Mouse (Mus musculus) megakaryocyte-erythroid progenitor cell, adult 5-6 weeks (primary cell): ENCODE data around the gene Brat1. TPM values are rescaled to one million over a fixed set of nuclear protein-coding genes. Genes with fewer than 3 reads are reported as not detected.
"Not testable (repeated sequence)": the region's sequence is repeated elsewhere in the genome, so short reads cannot be mapped to it uniquely, and the experiment has no call there.

Source experiments
- ATAC-seq: replicated peaks from 2 replicates; pipeline ENCODE4 v1.8.0; 2016; ENCODE audit warnings: mild to moderate bottlenecking, inconsistent platforms; ENCODE audit not compliant: severe bottlenecking, poor library complexity, low FRiP score, low TSS enrichment
- total RNA-seq, 2 experiments: library from RNA; stranded (forward) in 1 of 2; stranded (reverse) in 1 of 2; fragments of 200-1000, 215-1000 nt in 1 of 2; fragments of >200 nt in 1 of 2; fragmentation: Nextera tagmentation in 1 of 2; gene quantifications; 2 replicates each; pipeline ENCODE4 v1.2.3; 2014 to 2017

The Brat1 gene
- total RNA-seq (2014; fragmentation: Nextera tagmentation) (24.7 and 25.7 TPM in 2 replicates), total RNA-seq (2017) (14.9 and 15.7 TPM in 2 replicates)

DNA sequence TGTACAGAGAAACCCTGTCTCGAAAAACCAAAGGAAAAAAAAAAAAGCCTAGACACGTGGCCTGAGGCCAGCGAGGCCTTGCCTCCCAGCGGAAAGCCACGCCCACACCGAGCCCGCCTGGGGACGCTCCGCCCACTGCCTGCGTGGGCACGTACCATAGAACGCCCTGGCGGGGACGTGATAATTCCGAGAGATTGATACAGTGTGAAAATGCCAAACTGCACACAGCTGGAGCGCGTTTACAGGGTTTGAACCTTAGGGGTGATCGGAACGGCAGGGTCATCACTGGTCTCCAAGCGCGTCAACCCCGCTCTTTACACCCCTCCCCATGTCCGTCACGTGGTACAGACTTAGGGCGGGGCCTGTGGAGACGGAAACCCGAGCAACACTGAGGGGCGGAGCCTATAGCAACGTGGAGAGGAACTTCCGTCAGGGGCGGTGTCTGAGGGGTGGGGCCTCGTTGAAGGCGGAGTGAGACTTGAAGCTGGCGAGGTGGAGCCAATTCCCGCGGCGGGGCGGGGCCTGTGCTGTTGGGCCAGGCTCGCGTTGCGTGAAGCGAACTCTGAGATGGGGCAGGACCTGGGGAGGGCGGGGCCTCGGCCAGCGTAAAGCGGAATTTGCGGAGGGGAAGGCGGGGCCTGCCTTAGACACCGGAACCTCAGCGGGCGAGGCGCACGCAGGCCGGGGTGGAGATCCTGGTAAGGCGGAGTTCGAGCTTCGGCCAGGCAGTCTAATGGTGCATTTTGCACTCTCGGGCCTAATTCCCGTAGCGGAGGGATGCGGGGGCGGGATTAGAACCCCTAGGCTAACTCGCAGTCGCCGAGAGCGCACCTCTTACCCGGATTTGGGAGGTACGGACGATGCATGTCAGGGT, at the start of gene Brat1:
Gene Brat1, plus strand, starts transcription at position 634 of the 874 bp plus-strand sequence.
- peak; percentile 85 for ATAC-seq

DNA sequence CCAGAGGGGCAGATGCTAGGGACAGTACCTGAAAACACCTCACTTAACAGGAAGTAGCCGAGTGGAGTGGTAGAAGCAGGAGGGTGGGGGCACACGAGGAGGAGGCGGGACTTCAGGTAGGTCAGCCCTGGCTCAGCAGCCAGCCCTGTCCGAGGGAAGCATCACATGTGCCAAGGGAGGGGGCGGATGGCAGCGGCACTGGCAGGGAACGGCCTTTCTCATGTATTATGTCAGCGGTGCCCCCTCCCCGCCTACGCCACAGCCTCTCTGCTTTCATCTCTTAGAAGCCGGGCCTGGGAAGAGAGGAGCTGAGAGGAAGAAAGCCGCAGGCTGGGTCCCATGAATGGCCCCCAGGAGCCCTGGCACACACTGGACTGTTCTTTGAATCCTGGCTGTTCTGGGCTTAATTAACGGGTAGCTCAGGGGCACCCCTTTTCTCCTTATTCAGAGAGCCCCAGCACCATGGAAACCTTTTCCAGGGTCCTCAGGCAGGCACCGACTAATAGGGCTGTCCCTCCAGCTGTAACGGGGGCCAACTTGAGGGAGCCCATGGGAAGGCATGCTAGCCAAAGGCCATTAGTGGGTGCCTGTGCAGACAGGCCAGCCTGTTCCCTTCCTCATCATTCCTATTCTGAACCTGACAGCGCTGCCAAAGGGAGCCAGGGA, 45.1 kb upstream of the Brat1 start:
- ATAC-seq = no peak

DNA sequence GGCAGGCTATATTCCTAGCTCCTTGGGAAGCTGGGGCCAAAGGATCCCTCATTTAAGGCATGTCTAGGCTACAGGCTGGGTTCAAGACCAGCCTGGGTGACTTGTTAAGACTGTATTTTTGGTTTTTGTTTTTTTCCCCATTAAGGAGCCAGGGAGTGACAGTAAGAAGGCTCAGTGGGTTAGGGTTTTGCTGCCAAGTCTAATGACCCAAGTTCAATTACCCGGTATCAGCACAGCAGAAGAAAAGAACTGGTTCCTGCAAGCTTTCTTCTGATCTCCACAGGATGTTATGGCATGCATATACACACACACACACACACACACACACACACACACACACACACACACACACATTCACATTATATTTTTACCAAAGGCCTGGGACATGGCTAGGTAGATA, 44.4 kb upstream of the Brat1 start:
- ATAC-seq = no peak

DNA sequence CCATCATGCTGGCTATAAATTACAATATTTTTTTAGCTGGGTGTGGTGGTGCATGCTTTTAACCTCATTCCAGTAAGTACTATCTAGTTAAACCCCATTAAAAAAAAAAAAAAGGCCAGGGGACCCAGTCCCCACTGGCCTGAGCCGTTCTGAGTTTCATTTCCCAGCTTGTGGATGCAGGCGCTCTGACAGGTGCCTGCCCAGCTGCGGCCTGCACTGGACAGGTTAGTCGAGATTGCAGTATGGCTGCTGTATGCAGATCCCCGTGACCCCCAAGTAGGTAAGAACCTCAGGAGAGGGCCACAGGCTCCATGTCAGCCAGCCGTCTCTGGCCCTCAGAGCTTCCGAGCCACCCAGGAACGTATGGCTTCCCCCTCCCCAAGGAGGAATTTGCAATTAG, 43.4 kb upstream of the Brat1 start:
- 0 out of 2 replicates have a peak, but pooled peaks have one; percentile 1 for ATAC-seq

- no peak for ATAC-seq
These were observed 42.8 kb upstream of the Brat1 start for GRCm38 (mm10) chr5:140661875-140662643.

GRCm38 (mm10) chr5:140662741-140663592, 41.8 kb upstream of the Brat1 start:
- no peak for ATAC-seq

DNA sequence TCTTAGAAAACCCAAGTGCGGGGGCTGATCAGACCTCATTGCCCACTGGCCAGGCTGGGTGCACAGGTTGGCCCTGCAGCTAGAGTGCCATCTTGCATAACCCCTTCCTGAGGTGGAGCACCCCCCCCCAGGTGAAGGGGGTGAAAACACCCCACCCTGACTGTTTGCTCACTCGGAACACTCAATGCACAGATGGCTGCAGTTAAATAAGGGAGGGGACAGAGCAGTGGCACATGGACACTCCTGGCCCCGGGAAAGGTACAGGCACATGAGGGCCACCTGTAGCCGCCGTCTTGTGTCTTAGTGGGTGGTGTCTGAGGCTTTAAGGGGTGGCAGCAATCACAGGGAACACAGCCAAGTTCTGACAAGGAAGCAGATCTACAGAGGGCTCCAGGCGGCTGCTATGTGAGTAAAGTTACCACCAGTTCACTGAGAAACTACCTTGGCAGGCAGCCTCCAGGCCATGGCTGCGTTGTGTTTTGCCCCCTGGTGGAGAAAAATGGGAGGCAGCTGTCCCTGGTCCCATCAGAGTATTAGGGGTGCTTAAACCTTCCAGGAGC, 41.1 kb upstream of the Brat1 start:
- ATAC-seq = peak; percentile 83

- no peak for ATAC-seq
These were observed 32.7 kb upstream of the Brat1 start for GRCm38 (mm10) chr5:140672115-140672514.

DNA sequence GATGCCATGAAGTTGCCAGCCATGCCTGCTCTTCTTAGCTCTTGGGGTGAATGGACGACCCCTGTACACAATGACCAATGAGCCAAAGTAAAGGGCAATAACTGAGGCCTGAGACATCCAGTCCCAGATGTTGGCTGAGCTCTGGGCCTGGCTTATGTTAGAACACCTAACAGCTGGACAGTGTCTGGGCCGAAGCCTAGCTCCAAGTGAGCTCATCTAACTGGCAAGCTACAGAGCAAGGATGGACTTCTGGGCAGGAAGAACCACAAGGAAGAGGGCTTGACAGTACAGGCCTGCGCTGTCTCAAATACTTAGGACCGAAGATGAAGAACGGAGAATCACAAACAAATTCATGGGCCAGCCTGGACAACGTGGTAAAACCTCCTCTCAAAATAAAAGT, 32.2 kb upstream of the Brat1 start:
- not testable (repeated sequence) for ATAC-seq

- no peak for ATAC-seq
These were observed 30.8 kb upstream of the Brat1 start for GRCm38 (mm10) chr5:140674036-140674435.

DNA sequence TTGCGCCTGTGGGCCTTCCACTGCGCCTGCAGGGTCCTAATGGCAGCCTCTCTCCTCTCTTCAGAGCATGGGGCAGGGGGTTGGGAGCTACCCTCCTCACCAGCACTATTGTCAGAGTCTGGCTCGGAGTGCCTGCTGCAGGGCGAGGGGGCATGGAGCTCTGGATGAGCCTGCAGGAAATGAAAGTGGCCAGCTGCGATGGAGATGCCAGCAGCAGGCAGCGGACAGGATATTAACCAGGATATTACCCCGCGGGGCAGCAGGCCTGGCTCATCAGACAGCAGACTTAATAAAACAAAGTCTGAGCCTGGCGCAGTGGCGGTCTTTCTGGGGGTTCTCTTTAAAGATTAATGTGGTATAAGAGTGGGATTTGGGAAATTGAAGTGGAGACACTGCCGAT, 29.7 kb upstream of the Brat1 start:
- ATAC-seq = no peak

- ATAC-seq = no peak
These were observed 29.2 kb upstream of the Brat1 start for GRCm38 (mm10) chr5:140675640-140676039.

DNA sequence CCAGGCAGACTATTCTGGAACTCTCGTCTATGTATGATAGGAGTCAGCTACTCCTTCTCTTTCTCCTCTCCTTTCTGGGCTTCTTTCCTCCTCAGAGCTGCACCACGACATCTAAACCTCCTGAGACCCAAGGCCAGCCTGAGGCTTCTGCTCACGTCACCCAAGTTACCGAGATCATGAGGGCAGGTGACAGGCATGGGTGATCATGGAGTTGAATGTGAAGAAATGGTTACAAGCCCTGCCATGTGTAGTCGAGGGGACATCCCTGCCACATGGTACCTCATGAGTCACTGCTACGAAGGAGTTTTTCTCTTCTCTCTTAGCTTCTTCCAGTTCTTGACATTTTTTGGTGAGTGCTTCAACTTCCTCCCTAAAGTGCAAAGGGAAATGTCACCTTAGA, 27.7 kb upstream of the Brat1 start:
- no peak for ATAC-seq

DNA sequence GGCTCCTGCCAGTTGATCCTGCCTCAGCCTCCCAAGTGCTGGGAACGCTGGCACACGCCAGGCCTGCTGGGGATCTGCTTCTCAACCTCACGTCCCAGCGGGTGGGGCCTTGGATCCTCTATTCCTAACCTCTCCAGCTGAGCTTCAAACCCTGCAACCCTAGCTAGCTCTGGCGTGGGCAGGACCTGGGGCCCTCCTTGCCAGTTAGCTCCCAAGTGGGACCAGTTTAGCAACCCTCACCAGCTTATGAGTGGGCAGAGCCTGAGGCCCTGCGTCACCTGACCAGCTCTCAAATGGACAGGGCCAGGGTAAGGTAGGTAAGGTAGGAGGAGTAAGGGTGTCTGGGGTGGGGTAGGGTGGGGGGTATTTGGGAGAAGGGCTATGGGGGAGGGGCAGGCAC, 24.8 kb upstream of the Brat1 start:
- ATAC-seq = no peak

DNA sequence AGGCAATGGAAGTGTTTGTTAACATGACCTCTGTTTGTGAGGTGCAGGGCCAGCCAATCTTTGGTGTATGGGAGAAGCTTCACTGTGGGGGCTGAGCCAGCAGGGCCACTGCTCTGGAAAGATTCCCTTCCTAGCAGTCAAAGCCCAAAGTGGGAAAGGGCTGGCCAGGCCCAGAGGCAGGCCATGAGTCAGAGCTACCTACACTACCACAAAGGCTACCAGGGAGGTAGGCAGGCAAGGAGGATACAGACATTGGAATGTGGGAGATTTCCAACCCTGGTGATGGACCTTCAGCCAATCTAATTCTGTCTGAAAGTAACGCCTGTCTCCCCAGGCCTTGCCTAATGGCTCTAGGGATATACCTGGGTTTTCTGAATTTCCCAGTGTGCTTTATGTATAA, 23.9 kb upstream of the Brat1 start:
- no peak for ATAC-seq

- ATAC-seq = peak; percentile 60
These were observed 22.7 kb upstream of the Brat1 start for GRCm38 (mm10) chr5:140682113-140682512.

DNA sequence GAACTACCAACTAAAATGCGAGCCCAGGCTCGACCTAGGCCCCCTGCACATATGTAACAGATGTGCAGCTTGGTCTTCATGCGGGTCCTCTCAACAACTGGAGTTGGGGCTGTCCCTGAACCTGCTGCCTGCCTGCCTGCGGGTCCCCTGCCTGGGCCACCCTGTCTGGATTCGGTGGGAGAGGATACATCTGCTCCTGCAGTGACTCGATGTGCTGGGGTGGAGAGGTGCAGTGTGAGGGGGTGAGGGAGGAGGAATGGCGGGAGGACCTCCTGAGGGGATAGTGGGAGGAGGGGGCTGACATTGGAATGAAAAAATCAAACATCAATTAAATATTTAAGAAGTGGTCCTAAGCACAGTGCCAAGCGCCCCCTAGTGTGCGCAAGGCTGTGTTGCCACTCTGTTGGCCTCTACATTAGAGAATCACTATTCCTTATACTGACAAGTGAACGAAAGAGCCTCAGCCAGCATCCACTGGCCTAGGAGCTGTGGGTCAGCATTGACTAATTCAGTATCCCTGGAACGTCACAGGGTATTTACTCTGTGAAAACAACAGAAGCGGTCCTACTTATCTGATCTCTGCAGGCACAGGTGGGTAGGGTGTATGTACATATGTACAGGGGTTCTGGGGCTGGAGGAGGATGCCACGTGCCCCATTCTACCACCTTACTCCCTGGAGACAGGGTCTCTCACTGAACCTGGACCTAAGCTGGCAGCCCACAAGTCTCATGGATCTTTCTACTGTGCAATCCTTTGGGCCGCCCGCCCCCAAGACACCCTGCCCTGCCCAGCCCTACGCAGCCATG, 20.3 kb upstream of the Brat1 start:
- ATAC-seq = peak; percentile 66

GRCm38 (mm10) chr5:140688434-140688833, 16.4 kb upstream of the Brat1 start:
- no peak for ATAC-seq
